Mouse (Mus musculus): ENCODE results near the gene Ssty1. TPM values are rescaled to one million over a fixed set of nuclear protein-coding genes. Genes with fewer than 3 reads are reported as not detected.
"Not testable (repeated sequence)": the region's sequence is repeated elsewhere in the genome, so short reads cannot be mapped to it uniquely, and the experiment has no call there.

The Ssty1 gene
- polyA plus RNA-seq (2011; ENCODE audit: insufficient read depth, insufficient read length, low read depth, missing spikeins) = not detected in 2 replicates

DNA sequence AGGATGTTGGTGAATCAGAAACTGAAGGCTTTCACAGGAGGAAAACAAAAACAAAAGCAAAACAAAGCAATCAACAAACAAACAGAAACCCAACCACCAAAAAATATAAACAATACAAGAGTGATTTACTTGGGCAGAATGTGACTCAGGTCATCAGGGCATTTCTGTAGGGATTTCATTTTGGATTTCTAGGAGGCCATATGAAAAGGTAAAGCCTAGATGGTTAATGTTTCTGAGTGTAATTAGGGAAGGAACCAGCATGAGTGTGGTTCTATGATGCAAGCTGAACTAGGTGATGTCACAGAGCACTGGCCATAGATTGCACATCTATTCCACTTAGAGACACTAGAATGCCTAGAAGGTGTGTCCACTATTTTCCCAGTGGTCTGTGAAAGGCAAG lies at the start of gene Ssty1:
Gene Ssty1 (plus strand): TSS at position 301 of the 400 bp plus-strand sequence.
- not testable (repeated sequence) for H3K9ac ChIP-seq (ENCODE audit: low read depth, poor library complexity, severe bottlenecking); H3K9me3 ChIP-seq (replicated peaks; ENCODE audit: control insufficient read depth, insufficient read depth, low read length, poor library complexity, severe bottlenecking); H3K36me3 ChIP-seq (ENCODE audit: control insufficient read depth, insufficient read depth, low read length, poor library complexity, severe bottlenecking); H3K4me3 ChIP-seq (ENCODE audit: low read depth, low read length); H3K27ac ChIP-seq (ENCODE audit: insufficient read depth, low read length); H3K27me3 ChIP-seq (ENCODE audit: control insufficient read depth, insufficient read depth, low read length, poor library complexity, severe bottlenecking); H3K4me1 ChIP-seq (ENCODE audit: control insufficient read depth, insufficient read depth, low read length)

DNA sequence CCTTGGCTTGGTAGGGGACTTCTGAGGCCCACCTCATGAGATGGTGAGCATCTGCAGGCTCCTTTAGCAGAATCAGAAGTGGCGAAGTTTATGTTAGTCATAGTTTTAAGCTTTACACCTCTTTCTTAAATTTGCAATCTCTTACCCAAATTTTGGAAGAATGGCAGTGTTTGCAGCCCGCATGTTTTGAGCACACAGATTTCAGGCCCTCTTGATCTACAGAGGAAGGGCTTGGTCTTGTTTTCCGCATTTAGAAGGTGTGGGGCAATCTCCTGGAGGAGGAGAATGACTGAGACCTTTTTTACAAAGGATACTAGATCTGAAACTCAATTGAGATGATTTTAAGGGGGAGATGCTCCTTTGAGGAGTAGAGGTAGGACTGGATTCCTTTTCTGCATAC lies 27.2 kb upstream of the Ssty1 start, which contains the start of gene Gm21764:
Gene Gm21764 (minus strand): TSS at position 101 of the 400 bp plus-strand sequence.
- not testable (repeated sequence) for H3K4me3 ChIP-seq (ENCODE audit: low read depth, low read length); H3K9ac ChIP-seq (ENCODE audit: low read depth, poor library complexity, severe bottlenecking); H3K9me3 ChIP-seq (replicated peaks; ENCODE audit: control insufficient read depth, insufficient read depth, low read length, poor library complexity, severe bottlenecking); H3K27me3 ChIP-seq (ENCODE audit: control insufficient read depth, insufficient read depth, low read length, poor library complexity, severe bottlenecking); H3K27ac ChIP-seq (ENCODE audit: insufficient read depth, low read length); H3K36me3 ChIP-seq (ENCODE audit: control insufficient read depth, insufficient read depth, low read length, poor library complexity, severe bottlenecking); H3K4me1 ChIP-seq (ENCODE audit: control insufficient read depth, insufficient read depth, low read length)

Other genes with a start within 250 kb of the Ssty1 start
- gene Gm21904, start 242.8 kb upstream of the Ssty1 start, polyA plus RNA-seq (2011; ENCODE audit: insufficient read depth, insufficient read length, low read depth, missing spikeins) = not detected in 2 replicates
- not detected in 2 replicates for gene Gm20772, start 214.4 kb upstream of the Ssty1 start, polyA plus RNA-seq (2011; ENCODE audit: insufficient read depth, insufficient read length, low read depth, missing spikeins)
- not detected in 2 replicates for gene Gm20831, start 214.4 kb upstream of the Ssty1 start, polyA plus RNA-seq (2011; ENCODE audit: insufficient read depth, insufficient read length, low read depth, missing spikeins)
- gene Srsy, start 151.8 kb upstream of the Ssty1 start, polyA plus RNA-seq (2011; ENCODE audit: insufficient read depth, insufficient read length, low read depth, missing spikeins) = not detected in 2 replicates
- gene Gm21764, start 27.3 kb upstream of the Ssty1 start, polyA plus RNA-seq (2011; ENCODE audit: insufficient read depth, insufficient read length, low read depth, missing spikeins) = not detected in 2 replicates